Mouse (Mus musculus): ENCODE data around the gene Ttc28. TPM values are rescaled to one million over a fixed set of nuclear protein-coding genes. Genes with fewer than 3 reads are reported as not detected.

The Ttc28 gene
- polyA plus RNA-seq, 1 experiment: 4.8 TPM

DNA sequence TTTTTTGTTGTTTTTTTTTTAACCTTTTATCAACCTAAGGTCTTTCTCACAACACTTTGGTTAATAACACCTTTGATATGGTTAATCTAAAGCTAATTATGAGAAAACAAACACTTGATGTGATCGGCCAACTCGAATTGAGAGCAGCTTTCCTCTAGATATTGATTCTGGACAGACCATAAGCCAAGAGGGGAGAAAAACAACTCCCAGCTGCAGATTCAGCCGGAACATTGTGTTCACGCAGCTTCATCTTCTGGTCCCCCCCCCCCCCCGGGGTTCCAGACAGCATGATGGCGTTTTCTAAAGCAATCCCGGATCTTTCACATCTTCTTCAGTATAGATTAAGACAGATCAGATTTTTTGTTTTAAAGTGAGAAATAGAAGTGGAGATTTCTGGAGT, 194.4 kb downstream of the Ttc28 start:
- Histone ChIP-seq H3K4me3 (ENCODE audit: control insufficient read depth, insufficient read depth, low read length) (no peak overlapping the region), H3K4me1 (replicated peaks; ENCODE audit: control insufficient read depth, insufficient read depth, low read length) (no peaks in the 10 kb centered on the region), H3K27ac (ENCODE audit: control insufficient read depth, insufficient read depth, low read length) (no peak overlapping the region), H3K27me3 (ENCODE audit: control insufficient read depth, insufficient read depth, low read length) (no peaks in the 10 kb centered on the region), H3K36me3 (ENCODE audit: control insufficient read depth, insufficient read depth, low read length) (no peaks in the 10 kb centered on the region)
- TF ChIP-seq CTCF (IDR thresholded peaks at IDR 0.05; ENCODE audit: borderline replicate concordance, control insufficient read depth, extremely low read depth, insufficient read depth, low read length, poor library complexity): no peak
- TF ChIP-seq POLR2A (IDR thresholded peaks at IDR 0.05; ENCODE audit: control insufficient read depth, extremely low read depth, insufficient read depth, low read length, poor library complexity): no peak
- WGBS: 94% methylated on average over 7 of the region's 7 CpGs
- DNase-seq: no peak

DNA sequence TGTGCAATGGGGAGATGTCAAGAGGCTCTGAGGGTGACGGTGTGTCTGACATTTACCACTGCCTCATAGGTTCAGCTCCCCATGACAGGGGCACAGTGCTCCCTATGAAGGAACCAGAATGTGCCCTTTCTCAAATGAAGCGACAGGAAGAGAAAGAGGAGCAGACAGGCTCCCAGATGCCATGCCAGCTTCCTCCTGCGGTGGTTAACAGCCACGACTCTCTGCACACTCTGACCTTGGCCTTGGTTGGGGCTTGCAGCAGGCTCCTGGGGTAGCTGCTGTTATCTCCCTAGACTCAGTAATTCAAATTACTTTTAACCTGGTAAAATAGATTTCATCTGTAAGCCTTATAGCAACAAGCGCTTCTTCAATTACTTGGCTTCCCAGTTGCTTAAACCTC, 196.2 kb downstream of the Ttc28 start:
- Histone ChIP-seq H3K27me3 (ENCODE audit: control insufficient read depth, insufficient read depth, low read length) (no peaks in the 10 kb centered on the region), H3K4me3 (ENCODE audit: control insufficient read depth, insufficient read depth, low read length) (no peak overlapping the region), H3K36me3 (ENCODE audit: control insufficient read depth, insufficient read depth, low read length) (no peaks in the 10 kb centered on the region), H3K4me1 (replicated peaks; ENCODE audit: control insufficient read depth, insufficient read depth, low read length) (no peaks in the 10 kb centered on the region), H3K27ac (ENCODE audit: control insufficient read depth, insufficient read depth, low read length) (no peak overlapping the region)
- 23% methylated on average over 5 of the region's 5 CpGs for WGBS
- no peak for TF ChIP-seq POLR2A (IDR thresholded peaks at IDR 0.05; ENCODE audit: control insufficient read depth, extremely low read depth, insufficient read depth, low read length, poor library complexity)
- DNase-seq: no peak

DNA sequence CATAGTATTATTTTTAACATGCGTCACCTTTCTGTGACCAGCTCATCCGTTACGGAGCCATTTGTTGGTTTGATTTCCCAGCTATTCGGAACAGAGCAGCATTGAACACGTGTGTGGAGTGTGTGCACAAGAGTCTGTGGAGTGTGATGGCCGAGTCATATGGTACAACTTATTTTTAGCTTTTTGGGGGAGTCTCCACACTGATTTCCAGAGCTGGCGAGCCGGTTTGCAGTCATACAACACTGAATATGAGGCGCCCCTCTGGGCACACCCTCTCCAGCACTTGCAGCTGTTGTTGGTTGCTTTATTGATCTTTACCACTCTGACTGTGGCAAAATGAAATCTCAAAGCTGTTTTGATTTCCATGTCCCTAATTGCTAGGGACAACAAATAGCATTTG, 197.7 kb downstream of the Ttc28 start:
- no peak overlapping the region for H3K4me3 ChIP-seq (ENCODE audit: control insufficient read depth, insufficient read depth, low read length)
- H3K27me3 ChIP-seq (ENCODE audit: control insufficient read depth, insufficient read depth, low read length): no peaks in the 10 kb centered on the region
- 95% methylated on average over 9 of the region's 9 CpGs for WGBS
- no peaks in the 10 kb centered on the region for H3K36me3 ChIP-seq (ENCODE audit: control insufficient read depth, insufficient read depth, low read length)
- no peak overlapping the region for H3K27ac ChIP-seq (ENCODE audit: control insufficient read depth, insufficient read depth, low read length)
- TF ChIP-seq CTCF (IDR thresholded peaks at IDR 0.05; ENCODE audit: borderline replicate concordance, control insufficient read depth, extremely low read depth, insufficient read depth, low read length, poor library complexity) (no peak), POLR2A (IDR thresholded peaks at IDR 0.05; ENCODE audit: control insufficient read depth, extremely low read depth, insufficient read depth, low read length, poor library complexity) (no peak)
- no peak for DNase-seq
- H3K4me1 ChIP-seq (replicated peaks; ENCODE audit: control insufficient read depth, insufficient read depth, low read length): no peaks in the 10 kb centered on the region

DNA sequence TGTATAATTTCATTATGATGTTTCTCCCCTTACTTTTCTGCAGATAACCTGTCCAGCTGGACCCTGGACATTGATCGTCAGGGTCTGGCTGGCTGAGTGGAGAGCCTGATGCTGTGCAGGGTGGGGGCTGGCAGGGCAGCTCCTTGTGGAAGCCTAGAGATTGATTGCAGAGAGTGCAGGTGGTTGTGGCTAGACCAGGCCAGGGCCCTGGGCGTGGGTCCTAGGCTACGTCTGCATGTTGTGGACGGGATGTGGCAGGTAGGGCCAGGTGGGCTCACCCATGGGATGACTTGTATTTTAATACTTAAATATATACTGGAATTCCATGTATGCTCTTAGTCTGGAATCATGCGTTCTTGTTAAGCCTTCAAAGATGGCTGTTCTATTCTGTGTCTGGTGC, 201.0 kb downstream of the Ttc28 start:
- WGBS: 95% methylated on average over 5 of the region's 5 CpGs
- no peak overlapping the region for H3K4me3 ChIP-seq (ENCODE audit: control insufficient read depth, insufficient read depth, low read length)
- TF ChIP-seq CTCF (IDR thresholded peaks at IDR 0.05; ENCODE audit: borderline replicate concordance, control insufficient read depth, extremely low read depth, insufficient read depth, low read length, poor library complexity): no peak
- no peak for TF ChIP-seq POLR2A (IDR thresholded peaks at IDR 0.05; ENCODE audit: control insufficient read depth, extremely low read depth, insufficient read depth, low read length, poor library complexity)
- no peaks in the 10 kb centered on the region for H3K4me1 ChIP-seq (replicated peaks; ENCODE audit: control insufficient read depth, insufficient read depth, low read length)
- H3K27me3 ChIP-seq (ENCODE audit: control insufficient read depth, insufficient read depth, low read length): no peaks in the 10 kb centered on the region
- no peak for DNase-seq
- no peaks in the 10 kb centered on the region for H3K36me3 ChIP-seq (ENCODE audit: control insufficient read depth, insufficient read depth, low read length)
- H3K27ac ChIP-seq (ENCODE audit: control insufficient read depth, insufficient read depth, low read length): no peak overlapping the region

DNA sequence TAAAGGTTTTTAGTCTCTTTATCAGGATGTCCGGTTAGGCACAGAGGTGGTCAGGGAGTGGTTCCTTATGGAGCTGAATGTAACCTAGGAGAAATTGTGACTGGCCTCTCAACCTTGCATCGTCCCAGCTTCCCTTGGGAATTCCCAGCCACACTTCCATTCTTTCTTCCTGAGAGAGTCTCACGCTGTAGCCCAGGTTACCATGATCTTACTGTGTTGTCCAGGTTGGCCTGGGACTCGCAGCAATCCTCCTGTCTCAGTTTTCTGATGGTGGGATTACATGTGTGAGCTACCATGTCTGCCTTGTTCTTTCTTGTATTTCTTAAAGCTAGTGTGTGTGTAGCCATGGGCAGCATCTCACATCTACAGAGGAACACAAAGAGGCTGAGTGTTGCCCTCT, 206.2 kb downstream of the Ttc28 start:
- 93% methylated on average over 4 of the region's 4 CpGs for WGBS
- Histone ChIP-seq H3K4me1 (replicated peaks; ENCODE audit: control insufficient read depth, insufficient read depth, low read length) (no peaks in the 10 kb centered on the region), H3K4me3 (ENCODE audit: control insufficient read depth, insufficient read depth, low read length) (no peak overlapping the region), H3K36me3 (ENCODE audit: control insufficient read depth, insufficient read depth, low read length) (no peaks in the 10 kb centered on the region), H3K27me3 (ENCODE audit: control insufficient read depth, insufficient read depth, low read length) (no peaks in the 10 kb centered on the region), H3K27ac (ENCODE audit: control insufficient read depth, insufficient read depth, low read length) (no peak overlapping the region)
- no peak for TF ChIP-seq POLR2A (IDR thresholded peaks at IDR 0.05; ENCODE audit: control insufficient read depth, extremely low read depth, insufficient read depth, low read length, poor library complexity)
- no peak for TF ChIP-seq CTCF (IDR thresholded peaks at IDR 0.05; ENCODE audit: borderline replicate concordance, control insufficient read depth, extremely low read depth, insufficient read depth, low read length, poor library complexity)
- DNase-seq: no peak

DNA sequence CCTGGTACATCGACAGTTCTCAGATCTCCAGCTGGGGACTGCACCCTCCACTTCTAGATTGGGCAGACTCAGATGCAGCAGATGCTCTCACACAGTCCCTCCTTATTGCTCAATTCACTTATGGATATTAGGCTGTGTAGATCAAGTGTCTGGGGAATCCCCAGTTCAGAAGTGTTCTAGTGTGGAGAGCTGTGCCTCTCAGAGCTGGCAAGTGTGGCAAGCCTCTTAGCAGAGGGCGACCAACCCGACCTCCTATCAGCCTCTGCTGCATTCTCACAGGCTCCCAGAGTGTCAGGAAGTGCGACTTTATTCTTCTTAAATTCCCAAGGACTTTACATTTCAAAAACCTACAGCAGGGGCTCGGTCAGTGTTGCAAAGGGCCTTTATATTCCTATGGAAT, 217.1 kb downstream of the Ttc28 start:
- no peak overlapping the region for H3K27ac ChIP-seq (ENCODE audit: control insufficient read depth, insufficient read depth, low read length)

More for the DNA sequence above, 217.1 kb downstream of the Ttc28 start:
- 90% methylated on average over 5 of the region's 5 CpGs for WGBS
- no peak overlapping the region for H3K4me3 ChIP-seq (ENCODE audit: control insufficient read depth, insufficient read depth, low read length)
- H3K27me3 ChIP-seq (ENCODE audit: control insufficient read depth, insufficient read depth, low read length): no peaks in the 10 kb centered on the region
- H3K36me3 ChIP-seq (ENCODE audit: control insufficient read depth, insufficient read depth, low read length): no peaks in the 10 kb centered on the region
- no peak for TF ChIP-seq POLR2A (IDR thresholded peaks at IDR 0.05; ENCODE audit: control insufficient read depth, extremely low read depth, insufficient read depth, low read length, poor library complexity)
- TF ChIP-seq CTCF (IDR thresholded peaks at IDR 0.05; ENCODE audit: borderline replicate concordance, control insufficient read depth, extremely low read depth, insufficient read depth, low read length, poor library complexity): no peak
- no peaks in the 10 kb centered on the region for H3K4me1 ChIP-seq (replicated peaks; ENCODE audit: control insufficient read depth, insufficient read depth, low read length)
- no peak for DNase-seq
